In the genomic region with DNA sequence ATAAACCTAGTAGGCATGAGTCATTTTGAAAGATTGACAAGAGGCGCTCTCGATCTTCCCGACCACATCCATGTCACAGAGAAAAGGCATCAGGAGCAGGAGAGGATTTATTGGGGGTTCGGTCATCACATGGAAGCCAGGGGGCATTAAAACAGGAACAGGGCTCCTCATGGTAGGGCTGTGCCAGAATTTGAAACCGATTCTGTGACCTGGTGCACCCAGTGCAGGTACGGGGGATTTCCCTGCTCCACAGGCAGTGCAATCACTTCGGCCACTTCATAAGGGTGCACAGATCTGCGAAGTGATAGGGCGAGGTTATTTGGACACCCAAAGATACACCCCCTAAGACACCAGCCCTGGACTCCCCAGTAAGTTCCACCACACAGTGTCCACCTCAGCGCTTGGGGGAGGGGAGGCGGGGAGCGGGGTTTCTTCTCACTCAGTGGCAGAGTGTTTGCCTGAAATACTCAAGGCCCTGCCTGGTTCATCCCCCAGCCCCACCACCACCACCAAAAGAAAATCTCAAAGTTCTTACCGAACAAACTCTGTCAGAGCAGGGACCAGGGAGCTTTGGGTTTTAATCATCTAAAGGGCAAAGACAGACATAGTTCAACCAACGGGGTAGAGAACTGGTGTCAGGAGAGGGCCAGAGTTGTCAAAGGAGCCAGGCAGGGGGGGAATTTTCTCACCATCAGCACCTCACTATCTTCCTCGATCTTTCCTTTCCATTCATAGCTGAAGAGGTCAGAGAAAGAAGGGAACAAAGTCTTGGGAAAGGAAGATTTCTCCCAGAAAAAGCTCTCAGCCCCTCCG, we compare ENCODE assay signal across 8 mouse cellular contexts. TPM values are rescaled to one million over a fixed set of nuclear protein-coding genes. Genes with fewer than 3 reads are reported as not detected.
DNase-seq lines count a peak whose midpoint lies in the region; ATAC-seq and TF ChIP-seq lines count a peak whose summit lies in the region.

No protein-coding gene starts in this region.

- H3K9me3 ChIP-seq in limb, embryonic 14.5 days (ENCODE audit: control insufficient read depth, low read length), result no peaks in the 10 kb centered on the region
- no peaks in the 10 kb centered on the region for H3K9me3 ChIP-seq in stomach, postnatal 0 days (ENCODE audit: control insufficient read depth, low read length)

- no peak for TF ChIP-seq POLR2A in spleen, adult 2 months (IDR thresholded peaks at IDR 0.05; ENCODE audit: low read depth, low read length)
- TF ChIP-seq POLR2A in limb, embryonic 14.5 days (IDR thresholded peaks at IDR 0.05; ENCODE audit: borderline replicate concordance, extremely low read depth, insufficient read depth, insufficient read length), result no peak

- H3K4me3 ChIP-seq in spleen, adult 2 months (ENCODE audit: extremely low read depth, insufficient read depth, insufficient read length), result peak overlapping the region; percentile 62
- peak overlapping the region; percentile 63 for H3K4me3 ChIP-seq in limb, embryonic 14.5 days (replicated peaks; ENCODE audit: low read length)
- H3K4me3 ChIP-seq in stomach, postnatal 0 days (ENCODE audit: low read depth, low read length), result peak overlapping the region; percentile 48

- DNase-seq in cerebellum, adult 9-10 months, result peak; percentile 58
- no peak for DNase-seq in cerebellum, postnatal 25 days
- no peak for DNase-seq in spleen, adult 2 months (ENCODE audit: low read depth in 1 of 2, low spot score in 2 of 2)
- no peak for DNase-seq in spleen, adult 18-20 months
- no peak for DNase-seq in limb, embryonic 14.5 days (ENCODE audit: low spot score)
- DNase-seq in stomach, postnatal 0 days (ENCODE audit: low spot score), result no peak
- DNase-seq in thymus, postnatal 0 days (ENCODE audit: low spot score), result no peak
- no peak for DNase-seq in retina, embryonic 14.5 days (ENCODE audit: low spot score)

- H3K27ac ChIP-seq in spleen, adult 2 months (ENCODE audit: insufficient read depth, low read length), result peak overlapping the region; percentile 81
- H3K27ac ChIP-seq in limb, embryonic 14.5 days (replicated peaks; ENCODE audit: low read depth, low read length), result peak overlapping the region; percentile 76; the same call in 1 of the 2 replicates
- peak overlapping the region; percentile 87 for H3K27ac ChIP-seq in stomach, postnatal 0 days (replicated peaks)

- peak overlapping the region; percentile 49 for H3K9ac ChIP-seq in limb, embryonic 14.5 days (ENCODE audit: low read depth, low read length, severe bottlenecking)
- H3K9ac ChIP-seq in stomach, postnatal 0 days (ENCODE audit: low read length), result peak overlapping the region; percentile 61

- no peak for ATAC-seq in limb, embryonic 14.5 days (ENCODE audit: low FRiP score, low read depth)
- ATAC-seq in stomach, postnatal 0 days (ENCODE audit: low FRiP score, low TSS enrichment), result no peak

- H3K4me1 ChIP-seq in spleen, adult 2 months (ENCODE audit: control insufficient read depth, insufficient read depth, insufficient read length), result peaks cover 20% of the 10 kb centered on the region; the same call in 1 of the 2 replicates
- H3K4me1 ChIP-seq in limb, embryonic 14.5 days (ENCODE audit: control insufficient read depth, insufficient read depth, low read length), result peaks cover 39% of the 10 kb centered on the region
- H3K4me1 ChIP-seq in stomach, postnatal 0 days (replicated peaks; ENCODE audit: control insufficient read depth, insufficient read depth), result peaks cover 5% of the 10 kb centered on the region

- no peaks in the 10 kb centered on the region for H3K27me3 ChIP-seq in spleen, adult 2 months (ENCODE audit: control insufficient read depth, insufficient read depth, low read length)
- H3K27me3 ChIP-seq in limb, embryonic 14.5 days (ENCODE audit: control insufficient read depth, insufficient read depth, low read length), result no peaks in the 10 kb centered on the region
- no peaks in the 10 kb centered on the region for H3K27me3 ChIP-seq in stomach, postnatal 0 days (ENCODE audit: control insufficient read depth, insufficient read depth, low read length)

- no peak for TF ChIP-seq CTCF in spleen, adult 2 months (IDR thresholded peaks at IDR 0.05; ENCODE audit: extremely low read depth, insufficient read depth, insufficient read length, insufficient replicate concordance)
- TF ChIP-seq CTCF in stomach, postnatal 0 days (IDR thresholded peaks at IDR 0.05; ENCODE audit: low read depth), result no peak

- 53% methylated on average over 16 of the region's 16 CpGs for WGBS in spleen, adult 2 months
- WGBS in limb, embryonic 14.5 days, result 55% methylated on average over 16 of the region's 16 CpGs
- 39% methylated on average over 16 of the region's 16 CpGs for WGBS in stomach, postnatal 0 days

- peaks cover 29% of the 10 kb centered on the region for H3K36me3 ChIP-seq in spleen, adult 2 months (ENCODE audit: control insufficient read depth, insufficient read depth, low read length)
- H3K36me3 ChIP-seq in limb, embryonic 14.5 days (ENCODE audit: control insufficient read depth, insufficient read depth, low read length), result peaks cover 32% of the 10 kb centered on the region
- no peaks in the 10 kb centered on the region; the same call in 1 of the 2 replicates for H3K36me3 ChIP-seq in stomach, postnatal 0 days (ENCODE audit: control insufficient read depth, insufficient read depth, low read length)

- peak overlapping the region; percentile 76 for H3K4me2 ChIP-seq in limb, embryonic 14.5 days (replicated peaks; ENCODE audit: low read depth, low read length, severe bottlenecking)
- H3K4me2 ChIP-seq in stomach, postnatal 0 days (replicated peaks; ENCODE audit: low read depth), result peak overlapping the region; percentile 70

- no peak for TF ChIP-seq EP300 in stomach, postnatal 0 days (optimal IDR thresholded peaks at IDR 0.05)

RNA-seq across cellular contexts. Expression of a gene that starts 1.3 kb away (rescaled TPM):
- polyA plus RNA-seq in spleen, adult 2 months (2012; rRNA removed), result 87.9 and 131 TPM in 2 replicates
- 127 and 172 TPM in 2 replicates for polyA plus RNA-seq in limb, embryonic 14.5 days (2012; rRNA removed)
- polyA plus RNA-seq in limb, embryonic 14.5 days (2014; fragmentation: Nextera tagmentation; extraction: Ambion mirVana), result 146 and 158 TPM in 2 replicates
- polyA plus RNA-seq in stomach, postnatal 0 days (2015; fragmentation: Nextera tagmentation; extraction: Ambion mirVana), result 157 and 163 TPM in 2 replicates
- 237 and 241 TPM in 2 replicates for polyA plus RNA-seq in thymus, postnatal 0 days (2015; fragmentation: Nextera tagmentation; extraction: Ambion mirVana)

RNA-seq across cellular contexts. Expression of a gene that starts 3.0 kb away (rescaled TPM):
- 7.3 and 9.6 TPM in 2 replicates for polyA plus RNA-seq in spleen, adult 2 months (2012; rRNA removed)
- polyA plus RNA-seq in limb, embryonic 14.5 days (2012; rRNA removed), result 82.4 and 111 TPM in 2 replicates
- polyA plus RNA-seq in limb, embryonic 14.5 days (2014; fragmentation: Nextera tagmentation; extraction: Ambion mirVana), result 2.0 and 2.4 TPM in 2 replicates
- polyA plus RNA-seq in stomach, postnatal 0 days (2015; fragmentation: Nextera tagmentation; extraction: Ambion mirVana), result 0.61 and 0.70 TPM in 2 replicates
- 0.21 TPM in 2 replicates for polyA plus RNA-seq in thymus, postnatal 0 days (2015; fragmentation: Nextera tagmentation; extraction: Ambion mirVana)

RNA-seq across cellular contexts. Expression of a gene that starts 5.2 kb away (rescaled TPM):
- 103 and 131 TPM in 2 replicates for polyA plus RNA-seq in spleen, adult 2 months (2012; rRNA removed)
- 56.6 and 72.8 TPM in 2 replicates for polyA plus RNA-seq in limb, embryonic 14.5 days (2012; rRNA removed)
- 11.9 and 12.8 TPM in 2 replicates for polyA plus RNA-seq in limb, embryonic 14.5 days (2014; fragmentation: Nextera tagmentation; extraction: Ambion mirVana)
- polyA plus RNA-seq in stomach, postnatal 0 days (2015; fragmentation: Nextera tagmentation; extraction: Ambion mirVana), result 4.7 and 5.8 TPM in 2 replicates
- 8.5 and 9.3 TPM in 2 replicates for polyA plus RNA-seq in thymus, postnatal 0 days (2015; fragmentation: Nextera tagmentation; extraction: Ambion mirVana)

RNA-seq across cellular contexts. Expression of a gene that starts 21.2 kb away (rescaled TPM):
- 6.8 and 7.6 TPM in 2 replicates for polyA plus RNA-seq in spleen, adult 2 months (2012; rRNA removed)
- polyA plus RNA-seq in limb, embryonic 14.5 days (2012; rRNA removed), result 23.7 TPM in 2 replicates
- polyA plus RNA-seq in limb, embryonic 14.5 days (2014; fragmentation: Nextera tagmentation; extraction: Ambion mirVana), result 4.9 and 5.9 TPM in 2 replicates
- 1.5 and 1.6 TPM in 2 replicates for polyA plus RNA-seq in stomach, postnatal 0 days (2015; fragmentation: Nextera tagmentation; extraction: Ambion mirVana)
- polyA plus RNA-seq in thymus, postnatal 0 days (2015; fragmentation: Nextera tagmentation; extraction: Ambion mirVana), result 4.2 and 5.8 TPM in 2 replicates

RNA-seq across cellular contexts. Expression of a gene that starts 34.9 kb away (rescaled TPM):
- polyA plus RNA-seq in spleen, adult 2 months (2012; rRNA removed), result 13.7 and 25.0 TPM in 2 replicates
- 12.6 and 14.8 TPM in 2 replicates for polyA plus RNA-seq in limb, embryonic 14.5 days (2012; rRNA removed)
- polyA plus RNA-seq in limb, embryonic 14.5 days (2014; fragmentation: Nextera tagmentation; extraction: Ambion mirVana), result 10.0 and 10.6 TPM in 2 replicates
- 6.9 and 7.8 TPM in 2 replicates for polyA plus RNA-seq in stomach, postnatal 0 days (2015; fragmentation: Nextera tagmentation; extraction: Ambion mirVana)
- 21.1 and 24.0 TPM in 2 replicates for polyA plus RNA-seq in thymus, postnatal 0 days (2015; fragmentation: Nextera tagmentation; extraction: Ambion mirVana)
